Mouse (Mus musculus) cerebellum, postnatal 36 days (tissue): ENCODE results near the gene Olfr884.

ENCODE experiments used
- DNase-seq, 2 experiments: peaks; one replicate each; pipeline ENCODE4 v3.0.0; 2021 to 2022; ENCODE audit warnings: mixed read lengths in 2 of 2

The Olfr884 gene

GRCm38 (mm10) chr9:38046255-38046654 lies at the start of gene Olfr884:
Gene Olfr884 (plus strand): TSS chr9:38046555.
- no peak for DNase-seq

- no peak for DNase-seq
These were observed 47.7 kb upstream of the Olfr884 start for GRCm38 (mm10) chr9:37998581-37999204.

- DNase-seq = no peak
These were observed 46.3 kb upstream of the Olfr884 start for GRCm38 (mm10) chr9:38000021-38000420.

GRCm38 (mm10) chr9:38025508-38025907 lies 20.8 kb upstream of the Olfr884 start, which contains the start of gene Olfr883:
Gene Olfr883 (plus strand): TSS chr9:38025808.
- DNase-seq = no peak

- no peak for DNase-seq
These were observed 14.7 kb downstream of the Olfr884 start, which contains the start of gene Olfr885 for GRCm38 (mm10) chr9:38061022-38061421. Gene Olfr885 (plus strand): TSS chr9:38061322.

GRCm38 (mm10) chr9:38083772-38084171 lies 37.4 kb downstream of the Olfr884 start, which contains the start of gene Olfr887:
Gene Olfr887 (plus strand): TSS chr9:38084072.
- no peak for DNase-seq
